16 mouse cellular contexts compared by ENCODE assay signal in genomic region chr11:79196876-79197845, GRCm38 (mm10). TPM values are rescaled to one million over a fixed set of nuclear protein-coding genes. Genes with fewer than 3 reads are reported as not detected.
DNase-seq lines count a peak whose midpoint lies in the region; ATAC-seq and TF ChIP-seq lines count a peak whose summit lies in the region.
"Had no signal": no experiment of that assay in that cellular context is flagged by ENCODE, and none has a peak within 500 bp of the region (broad histone marks: within the 10 kb centered on the region; RNA-seq: fewer than 3 reads in every experiment).

No protein-coding gene starts in this region.

- H3K4me3 ChIP-seq in hindbrain, embryonic 10.5 days = no peak overlapping the region
- no peak overlapping the region for H3K4me3 ChIP-seq in hindbrain, embryonic 16.5 days (ENCODE audit: low read length)
- H3K4me3 ChIP-seq in MEL (ENCODE audit: control insufficient read depth in 1 of 2, insufficient read depth in 1 of 2, low read depth in 2 of 2, low read length in 2 of 2) = no peak overlapping the region
- H3K4me3 ChIP-seq in megakaryocyte, embryonic 14.5 days (replicated peaks) = peak overlapping the region; percentile 19
- H3K4me3 ChIP-seq: limb, embryonic 13.5 days had no signal

- 73% methylated on average over 13 of the region's 13 CpGs for WGBS in hindbrain, embryonic 10.5 days
- 64% methylated on average over 13 of the region's 13 CpGs for WGBS in hindbrain, embryonic 16.5 days

- DNase-seq in hindbrain, embryonic 10.5 days (ENCODE audit: low spot score) = no peak
- DNase-seq in A20 (ENCODE audit: low read depth, low spot score) = peak; percentile 18
- peak; percentile 42 for DNase-seq in MEL (ENCODE audit: low read depth, low spot score)
- DNase-seq in right cerebral cortex, adult 2 months (ENCODE audit: low spot score in 2 of 2) = no peak
- no peak for DNase-seq in adrenal gland, postnatal 4 days (ENCODE audit: low spot score in 2 of 2)
- DNase-seq: cerebellum, postnatal 25 days; gastrocnemius, postnatal 36 days; kidney, adult 9 months; liver, postnatal 0 days; thymus, postnatal 14 days had no signal

- no peak for TF ChIP-seq POLR2A in MEL (IDR thresholded peaks at IDR 0.05; ENCODE audit: control insufficient read depth in 1 of 2, insufficient read depth in 1 of 2, low read depth in 1 of 2, low read length in 2 of 2, poor library complexity in 1 of 2)

- H3K4me2 ChIP-seq in hindbrain, embryonic 16.5 days (ENCODE audit: low read length) = no peak overlapping the region
- H3K4me2 ChIP-seq: limb, embryonic 13.5 days had no signal

- H3K27me3 ChIP-seq in hindbrain, embryonic 10.5 days (ENCODE audit: insufficient read depth, poor library complexity, severe bottlenecking) = no peaks in the 10 kb centered on the region
- H3K27me3 ChIP-seq in hindbrain, embryonic 16.5 days (replicated peaks; ENCODE audit: control insufficient read depth, insufficient read depth, low read length) = no peaks in the 10 kb centered on the region
- H3K27me3 ChIP-seq in MEL (ENCODE audit: control insufficient read depth in 1 of 2, insufficient read depth in 2 of 2, low read length in 2 of 2) = no peaks in the 10 kb centered on the region
- peaks cover 41% of the 10 kb centered on the region for H3K27me3 ChIP-seq in megakaryocyte, embryonic 14.5 days (replicated peaks)
- H3K27me3 ChIP-seq: limb, embryonic 13.5 days had no signal

- peaks cover 29% of the 10 kb centered on the region for H3K4me1 ChIP-seq in hindbrain, embryonic 10.5 days (replicated peaks)
- peaks cover 6% of the 10 kb centered on the region; the same call in 1 of the 2 replicates for H3K4me1 ChIP-seq in hindbrain, embryonic 16.5 days (ENCODE audit: control insufficient read depth, insufficient read depth, low read depth, low read length)
- peaks cover 9 to 26% of the 10 kb centered on the region in 2 experiments; a peak in 2 of 4 replicates for H3K4me1 ChIP-seq in MEL (ENCODE audit: control insufficient read depth in 1 of 2, insufficient read depth in 2 of 2, low read length in 2 of 2)
- peaks cover 49% of the 10 kb centered on the region for H3K4me1 ChIP-seq in megakaryocyte, embryonic 14.5 days

- H3K79me2 ChIP-seq in MEL (ENCODE audit: control insufficient read depth, insufficient read depth, low read length, poor library complexity) = no peaks in the 10 kb centered on the region

- no peak for TF ChIP-seq CTCF in MEL (IDR thresholded peaks at IDR 0.05 in 2 of 3, conservative IDR thresholded peaks at IDR 0.05 in 1 of 3; ENCODE audit: control insufficient read depth in 1 of 3, insufficient read depth in 1 of 3, low read depth in 2 of 3, low read length in 3 of 3, poor library complexity in 1 of 3, severe bottlenecking in 1 of 3)

- H3K27ac ChIP-seq in hindbrain, embryonic 10.5 days = peak overlapping the region; percentile 66; the same call in 1 of the 2 replicates
- no peak overlapping the region for H3K27ac ChIP-seq in hindbrain, embryonic 16.5 days (ENCODE audit: low read depth, low read length)
- H3K27ac ChIP-seq in MEL (ENCODE audit: control insufficient read depth, low read depth, low read length) = peak overlapping the region; percentile 63
- H3K27ac ChIP-seq: limb, embryonic 13.5 days; macrophage had no signal

- ATAC-seq in hindbrain, embryonic 16.5 days = no peak
- ATAC-seq: activated CD4-positive, CD25-positive, alpha-beta regulatory T cell, adult 4 months; forebrain, embryonic 16.5 days; liver, postnatal 0 days had no signal

- TF ChIP-seq RAD21 in MEL (IDR thresholded peaks at IDR 0.05; ENCODE audit: low read depth, low read length) = no peak

- H3K9ac ChIP-seq in hindbrain, embryonic 16.5 days (ENCODE audit: low read depth, low read length) = no peak overlapping the region
- no peak overlapping the region for H3K9ac ChIP-seq in MEL (ENCODE audit: control insufficient read depth, low read depth, low read length, poor library complexity, severe bottlenecking)
- H3K9ac ChIP-seq: limb, embryonic 13.5 days; liver, postnatal 0 days had no signal

- no peak for TF ChIP-seq EP300 in MEL (IDR thresholded peaks at IDR 0.05; ENCODE audit: low read depth in 1 of 2, low read length in 2 of 2)

- H3K36me3 ChIP-seq in hindbrain, embryonic 10.5 days = no peaks in the 10 kb centered on the region
- H3K36me3 ChIP-seq in hindbrain, embryonic 16.5 days (ENCODE audit: control insufficient read depth, insufficient read depth, low read length) = no peaks in the 10 kb centered on the region
- H3K36me3 ChIP-seq in MEL (ENCODE audit: control insufficient read depth in 1 of 2, insufficient read depth in 2 of 2, low read length in 2 of 2) = peaks cover 0 to 19% of the 10 kb centered on the region in 2 experiments; a peak in 2 of 4 replicates
- no peaks in the 10 kb centered on the region for H3K36me3 ChIP-seq in megakaryocyte, embryonic 14.5 days (replicated peaks; ENCODE audit: low read length)
- H3K36me3 ChIP-seq: limb, embryonic 13.5 days had no signal

- no peaks in the 10 kb centered on the region for H3K9me3 ChIP-seq in hindbrain, embryonic 10.5 days
- no peaks in the 10 kb centered on the region for H3K9me3 ChIP-seq in hindbrain, embryonic 16.5 days (ENCODE audit: control insufficient read depth, low read length)
- H3K9me3 ChIP-seq in MEL (replicated peaks; ENCODE audit: insufficient read depth, low read length) = no peaks in the 10 kb centered on the region
- H3K9me3 ChIP-seq in megakaryocyte, embryonic 14.5 days = peaks cover 12% of the 10 kb centered on the region
- H3K9me3 ChIP-seq: limb, embryonic 13.5 days had no signal

TF ChIP-seq in MEL, 35 proteins besides CTCF, POLR2A, EP300 and RAD21:
- TF ChIP-seq NRF1 (IDR thresholded peaks at IDR 0.05; ENCODE audit: insufficient read depth, low read depth, low read length, poor library complexity, severe bottlenecking) = no peak
- TF ChIP-seq JUND (IDR thresholded peaks at IDR 0.05; ENCODE audit: low read depth, low read length) = no peak
- no peak for TF ChIP-seq UBTF (IDR thresholded peaks at IDR 0.05; ENCODE audit: borderline replicate concordance, insufficient read depth, low read depth, low read length)
- TF ChIP-seq BHLHE40 (IDR thresholded peaks at IDR 0.05; ENCODE audit: borderline replicate concordance, low read depth, low read length) = no peak
- no peak for TF ChIP-seq GABPA (IDR thresholded peaks at IDR 0.05; ENCODE audit: low read depth, low read length)
- TF ChIP-seq MYC (IDR thresholded peaks at IDR 0.05; ENCODE audit: low read depth, low read length) = no peak
- no peak for TF ChIP-seq HCFC1 (IDR thresholded peaks at IDR 0.05; ENCODE audit: low read depth, low read length)
- TF ChIP-seq POLR2AphosphoS2 (IDR thresholded peaks at IDR 0.05; ENCODE audit: low read length) = no peak
- TF ChIP-seq SMC3 (IDR thresholded peaks at IDR 0.05; ENCODE audit: low read depth, low read length) = no peak
- no peak for TF ChIP-seq ELF1 (IDR thresholded peaks at IDR 0.05; ENCODE audit: low read depth, low read length)
- no peak for TF ChIP-seq KAT2A (conservative IDR thresholded peaks at IDR 0.05; ENCODE audit: low read depth, low read length)
- TF ChIP-seq CHD2 (IDR thresholded peaks at IDR 0.05; ENCODE audit: low read length) = no peak
- TF ChIP-seq GATA1 (IDR thresholded peaks at IDR 0.05; ENCODE audit: low read depth, low read length) = no peak
- no peak for TF ChIP-seq MAFK (IDR thresholded peaks at IDR 0.05; ENCODE audit: borderline replicate concordance, low read depth, low read length)
- no peak for TF ChIP-seq MYB (IDR thresholded peaks at IDR 0.05; ENCODE audit: low read depth, low read length)

RNA-seq across cellular contexts. Expression of gene Ksr1, which starts 51.0 kb away (rescaled TPM):
- polyA plus RNA-seq in hindbrain, embryonic 10.5 days (2016; fragmentation: Nextera tagmentation; extraction: Ambion mirVana) = 2.7 and 5.2 TPM in 2 replicates
- 4.4 and 6.1 TPM in 2 replicates for polyA plus RNA-seq in hindbrain, embryonic 16.5 days (2015; fragmentation: Nextera tagmentation; extraction: Ambion mirVana)
- 9.7 and 10.5 TPM in 2 replicates for total RNA-seq in MEL (2012; rRNA removed)
- 10 to 100 TPM in 1 of 2 experiments, not detected in 1; 18.4 TPM for polyA plus RNA-seq in MEL (2012; ENCODE audit: insufficient read depth in 1 of 2, insufficient read length in 2 of 2, low read depth in 1 of 2, low replicate concordance in 2 of 2, missing spikeins in 1 of 2)
- polyA plus RNA-seq in megakaryocyte, embryonic 14.5 days (2012; ENCODE audit: insufficient read depth, low replicate concordance) = 46.5 and 208 TPM in 2 replicates
- total RNA-seq in adrenal gland, postnatal 4 days (2021) = 10 to 100 TPM; 16.0 to 16.9 TPM

RNA-seq across cellular contexts. Expression of gene Wsb1, which starts 57.3 kb away (rescaled TPM):
- 262 and 276 TPM in 2 replicates for polyA plus RNA-seq in hindbrain, embryonic 10.5 days (2016; fragmentation: Nextera tagmentation; extraction: Ambion mirVana)
- 380 and 432 TPM in 2 replicates for polyA plus RNA-seq in hindbrain, embryonic 16.5 days (2015; fragmentation: Nextera tagmentation; extraction: Ambion mirVana)
- total RNA-seq in MEL (2012; rRNA removed) = 48.8 and 56.2 TPM in 2 replicates
- 10 to 100 TPM; 57.0 to 90.9 TPM for polyA plus RNA-seq in MEL (2012; ENCODE audit: insufficient read depth in 1 of 2, insufficient read length in 2 of 2, low read depth in 1 of 2, low replicate concordance in 2 of 2, missing spikeins in 1 of 2)
- polyA plus RNA-seq in megakaryocyte, embryonic 14.5 days (2012; ENCODE audit: insufficient read depth, low replicate concordance) = 41.4 and 63.4 TPM in 2 replicates
- 100 to 1,000 TPM; 103 to 134 TPM for total RNA-seq in adrenal gland, postnatal 4 days (2021)

Comparison
In these comparisons a context has a peak if more than half of its experiments do, and no peak if none do; other contexts are left out.
1. DNase-seq: peak in A20 (single experiment) and MEL (single experiment); none in hindbrain, embryonic 10.5 days (single experiment), right cerebral cortex, adult 2 months (0 of 2) and adrenal gland, postnatal 4 days (0 of 2).